Mouse (Mus musculus): ENCODE measurements around the gene Ercc4.
"Not testable (repeated sequence)": the region's sequence is repeated elsewhere in the genome, so short reads cannot be mapped to it uniquely, and the experiment has no call there.

- TF ChIP-seq CTCF (IDR thresholded peaks at IDR 0.05; ENCODE audit: borderline replicate concordance, control insufficient read depth, extremely low read depth, insufficient read depth, low read length, poor library complexity); POLR2A (IDR thresholded peaks at IDR 0.05; ENCODE audit: control insufficient read depth, extremely low read depth, insufficient read depth, low read length, poor library complexity): not testable (repeated sequence)
Measured at GRCm38 (mm10) chr16:13115466-13115865, 6.0 kb downstream of the Ercc4 start.
